Mouse (Mus musculus) left cerebral cortex, postnatal 14 days (tissue): Measurements from ENCODE around the gene Klrb1b. TPM values are rescaled to one million over a fixed set of nuclear protein-coding genes. Genes with fewer than 3 reads are reported as not detected.
A peak's percentile ranks its signal among the peaks of the same experiment; 100 is the strongest.

Experiments used
- DNase-seq, 2 experiments: peaks; one replicate each; pipeline ENCODE4 v3.0.0; 2021 to 2022; ENCODE audit warnings: low spot score in 2 of 2, mixed read lengths in 1 of 2
- intact Hi-C: fragments of 180-260 bp; cut with DNase I; formaldehyde crosslinking; loops from one replicate; pipeline ENCODE4 v1.15.1; 2025
- total RNA-seq, 2 experiments: library from RNA; stranded (reverse); gene quantifications; 2 replicates each; pipeline ENCODE4 v1.2.3; 2021

Klrb1b gene
- total RNA-seq, 2 experiments from 2014 or later: not detected

DNA sequence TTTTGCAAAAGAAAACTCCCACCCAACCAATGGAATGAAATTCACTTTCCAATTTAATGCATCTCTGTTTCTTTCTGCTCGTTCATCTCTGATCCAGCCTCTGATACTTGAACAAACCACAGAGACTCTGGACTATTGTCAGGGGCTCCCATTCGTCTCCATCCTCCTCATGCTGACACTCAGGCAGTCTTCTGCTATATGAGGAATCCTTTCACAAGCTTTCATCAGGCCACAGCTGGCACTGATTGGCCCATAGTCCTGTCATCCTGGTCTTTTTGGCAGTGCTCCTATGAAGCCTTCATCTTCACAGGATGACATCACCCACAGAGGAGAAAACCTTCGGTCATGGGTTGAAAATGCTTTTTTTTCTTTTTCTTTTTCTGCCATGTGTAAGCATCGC, 58.1 kb downstream of the Klrb1b start:
- no peak for DNase-seq
- intact Hi-C loops: loop anchor here (10.0 kb wide), 1 partner anchor 467 kb away; no protein-coding TSS in a partner anchor

DNA sequence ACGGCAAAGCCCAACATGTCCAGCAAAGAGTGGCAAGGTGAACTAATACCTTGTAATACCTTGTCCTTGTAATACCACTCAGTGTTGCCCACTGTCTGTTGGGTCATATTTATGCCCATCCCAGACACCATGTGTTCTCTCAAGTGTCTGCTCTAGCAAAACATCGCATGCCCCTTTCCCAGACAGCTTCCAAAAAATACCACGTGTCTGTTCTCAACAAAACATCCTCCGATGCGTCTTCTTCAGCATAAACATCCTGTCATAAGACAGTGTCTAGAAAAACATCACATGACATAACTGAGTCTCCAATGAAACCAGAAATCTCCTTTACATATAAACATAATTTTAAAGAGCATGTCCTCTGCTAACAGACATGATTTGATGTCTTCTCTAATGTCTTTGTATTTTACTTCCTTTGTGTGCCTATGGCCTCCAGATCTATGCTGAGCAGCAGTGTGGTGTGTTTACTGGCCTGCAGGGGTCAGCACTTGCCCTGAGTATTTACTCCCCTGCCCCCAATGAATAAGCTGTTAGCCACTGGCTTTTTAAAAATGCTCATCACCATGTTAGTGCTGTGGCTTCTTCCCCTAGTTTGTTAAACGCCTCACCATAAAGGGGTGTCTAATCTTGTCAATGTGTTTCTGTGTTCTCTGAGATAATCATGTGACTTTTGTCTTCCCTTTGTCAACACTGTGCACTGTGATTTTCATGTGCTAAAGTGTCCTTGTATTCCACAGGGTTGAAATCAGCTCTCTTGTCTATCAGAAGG, 59.5 kb downstream of the Klrb1b start:
- peak in 1 of 2 experiments; percentile 39 for DNase-seq
- intact Hi-C loops: loop anchor here (10.0 kb wide), 1 partner anchor 468 kb away; no protein-coding TSS in a partner anchor

DNA sequence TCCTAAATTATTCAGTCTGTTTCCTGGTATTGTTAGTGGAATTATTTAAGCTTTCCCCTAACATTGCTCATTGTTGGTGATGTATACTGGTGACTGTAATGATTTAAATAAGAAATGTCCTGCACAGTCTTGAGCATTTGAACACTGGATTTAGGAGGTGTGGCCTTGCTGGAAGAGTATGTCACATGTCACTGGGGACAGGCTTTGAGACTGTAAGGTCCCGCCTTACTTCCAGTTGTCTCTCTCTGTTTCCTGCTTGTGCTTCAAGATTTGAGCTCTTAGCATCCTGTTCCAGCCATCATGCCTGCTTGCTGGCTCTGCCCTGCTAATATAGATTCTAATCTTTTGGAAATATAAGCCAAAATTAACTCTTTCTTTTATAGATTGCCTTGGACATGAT, 60.9 kb downstream of the Klrb1b start:
- intact Hi-C loops: loop anchor here (10.0 kb wide), 1 partner anchor 470 kb away; no protein-coding TSS in a partner anchor

DNA sequence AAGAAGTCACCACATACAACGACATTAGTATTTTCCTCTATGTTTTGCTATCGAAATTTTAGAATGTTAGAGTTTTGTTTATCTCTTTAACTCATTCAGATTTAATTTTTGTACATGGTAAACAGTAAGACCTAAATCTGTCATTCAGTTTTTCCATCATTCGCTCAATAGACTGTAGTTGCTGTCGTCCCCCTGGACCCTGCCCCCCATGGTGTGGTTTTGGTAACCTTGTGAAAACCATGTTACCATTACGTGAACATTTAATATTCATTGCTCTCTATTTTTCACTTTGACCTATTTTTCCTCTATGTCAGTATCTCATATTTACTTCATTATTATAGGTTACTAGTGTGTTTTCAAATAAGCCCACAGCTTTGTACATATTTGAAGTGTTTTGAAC, 61.5 kb downstream of the Klrb1b start:
- DNase-seq: no peak
- intact Hi-C loops: loop anchor here (1.0 to 10.0 kb wide), 2 partner anchors 38 to 470 kb away; no protein-coding TSS in a partner anchor

More for the DNA sequence above, 60.9 kb downstream of the Klrb1b start:
- no peak for DNase-seq

DNA sequence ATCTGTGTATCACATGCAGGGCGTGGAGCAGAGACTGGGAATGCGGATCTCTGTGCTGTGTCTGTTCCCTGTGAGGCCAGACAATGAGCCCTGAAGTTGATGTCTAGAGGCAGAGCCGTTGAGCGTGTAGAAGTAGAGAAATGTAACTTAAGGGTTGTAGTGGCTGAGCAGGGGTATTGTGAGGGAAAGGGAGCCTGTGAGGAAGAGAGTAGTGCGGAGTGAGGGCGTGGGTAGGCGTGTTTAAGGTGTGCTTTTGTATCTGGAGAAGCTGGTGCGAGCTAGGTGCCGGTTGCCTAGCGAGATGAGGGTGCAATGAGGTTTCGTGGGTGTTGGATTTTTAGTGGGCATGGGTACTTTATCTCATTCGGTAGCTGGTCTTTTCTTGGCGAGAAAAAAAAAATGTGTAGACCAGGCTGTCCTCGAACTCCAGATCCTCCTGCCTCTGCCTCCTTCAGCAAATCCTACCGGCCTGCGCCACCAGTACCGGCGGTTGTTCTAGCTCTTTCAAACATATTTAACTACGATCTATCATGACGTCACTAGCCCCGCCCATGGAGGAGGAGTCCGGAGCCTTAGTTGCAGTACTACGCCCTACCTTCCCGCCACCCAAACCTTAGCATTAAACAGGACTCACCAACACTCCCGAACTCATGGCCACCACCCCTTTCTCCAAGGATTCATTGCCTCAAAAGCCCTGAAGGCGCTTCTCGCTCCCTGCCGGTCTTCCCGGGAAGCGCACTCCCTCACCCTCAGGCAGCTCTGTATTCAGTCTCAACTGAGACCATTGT, 62.2 kb downstream of the Klrb1b start:
- intact Hi-C loops: loop anchor here (1.0 to 10.0 kb wide), 2 partner anchors 38 to 471 kb away; no protein-coding TSS in a partner anchor
- DNase-seq: peak; percentile 97 to 100

Other genes starting within 250 kb of the Klrb1b start
- gene A2ml1, start 244.7 kb downstream of the Klrb1b start, total RNA-seq: 10 to 100 TPM; 15.3 to 19.5 TPM
- gene Klrb1a, start 202.8 kb downstream of the Klrb1b start, total RNA-seq: not detected
- gene Clec2h, start 163.9 kb downstream of the Klrb1b start, total RNA-seq: not detected
- under 1 TPM in 1 of 2 experiments, not detected in 1; 0.47 TPM for gene Klrb1, start 103.3 kb downstream of the Klrb1b start, total RNA-seq
- gene Klrb1c, start 37.1 kb downstream of the Klrb1b start, total RNA-seq: not detected
- not detected for gene Gm44511, start within 50 bp of the Klrb1b start, total RNA-seq
- under 1 TPM in 1 of 2 experiments, not detected in 1; 0.15 TPM for gene Clec2i, start 61.3 kb upstream of the Klrb1b start, total RNA-seq
- 1 to 10 TPM in 1 of 2 experiments, under 1 TPM in 1; 0.97 to 1.3 TPM for gene BC035044, start 64.8 kb upstream of the Klrb1b start, total RNA-seq
- 1 to 10 TPM in 1 of 2 experiments, not detected in 1; 1.5 TPM for gene Clec2g, start 108.0 kb upstream of the Klrb1b start, total RNA-seq
- gene Klrb1f, start 219.6 kb upstream of the Klrb1b start, total RNA-seq: not detected